Mouse (Mus musculus) v-Abl transformed pro-B cells (cell line): ENCODE data around the gene Sik2.

Experiments
- in situ Hi-C, 2 experiments: fragments of 400-800 bp; cut with MboI; formaldehyde crosslinking; loops; one replicate each; pipeline ENCODE4 v1.15.1; 2025; ENCODE audit not compliant: unreplicated experiment in 2 of 2

Gene Sik2

GRCm38 (mm10) chr9:50849249-50849648 lies 159.6 kb downstream of the Sik2 start:
- in situ Hi-C loops = loop anchor here in 1 of 2 experiments (5.0 to 10.0 kb wide), 2 partner anchors 47 to 306 kb away; no protein-coding TSS in a partner anchor

GRCm38 (mm10) chr9:50848821-50849220 lies 160.1 kb downstream of the Sik2 start:
- in situ Hi-C loops = loop anchor here in 1 of 2 experiments (5.0 to 10.0 kb wide), 2 partner anchors 47 to 306 kb away; no protein-coding TSS in a partner anchor

- in situ Hi-C loops = loop anchor here in 1 of 2 experiments (5.0 to 10.0 kb wide), 2 partner anchors 45 to 307 kb away; no protein-coding TSS in a partner anchor
Observed at GRCm38 (mm10) chr9:50847606-50848368, 161.1 kb downstream of the Sik2 start.

- in situ Hi-C loops = loop anchor here in 1 of 2 experiments (5.0 to 10.0 kb wide), 2 partner anchors 45 to 308 kb away; no protein-coding TSS in a partner anchor
Observed at GRCm38 (mm10) chr9:50847133-50847532, 161.7 kb downstream of the Sik2 start.

GRCm38 (mm10) chr9:50845547-50845946 lies 163.3 kb downstream of the Sik2 start:
- in situ Hi-C loops = loop anchor here in 1 of 2 experiments (5.0 to 10.0 kb wide), 2 partner anchors 43 to 309 kb away; no protein-coding TSS in a partner anchor

- in situ Hi-C loops = loop anchor here in 1 of 2 experiments (5.0 to 10.0 kb wide), 2 partner anchors 43 to 310 kb away; no protein-coding TSS in a partner anchor
Observed at GRCm38 (mm10) chr9:50845081-50845480, 163.8 kb downstream of the Sik2 start, which contains the start of gene Ppp2r1b. Ppp2r1b (plus strand) TSS chr9:50845301.
